Mouse (Mus musculus): ENCODE measurements around the gene Atxn1.

DNA sequence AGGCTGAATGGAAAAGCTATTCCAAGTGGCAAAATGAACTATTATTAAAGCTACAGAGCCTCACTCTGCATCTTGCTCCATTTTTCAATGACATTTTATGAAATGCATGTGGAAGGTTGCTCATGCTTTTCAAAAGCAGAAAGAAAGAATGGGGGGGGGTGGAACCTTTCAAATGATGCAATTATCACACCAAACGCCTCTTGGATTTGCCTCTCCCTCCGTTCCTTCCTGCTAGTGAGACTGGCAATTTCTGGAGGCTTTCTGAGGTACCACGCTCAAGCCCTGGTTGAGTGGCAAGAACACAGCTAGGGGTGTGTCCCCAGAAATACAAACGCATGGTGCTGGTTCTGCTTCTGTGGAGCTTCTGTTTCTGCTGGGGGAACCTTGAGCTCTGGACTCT, 60.4 kb downstream of the Atxn1 start:
- no peak for TF ChIP-seq CTCF (IDR thresholded peaks at IDR 0.05)
- TF ChIP-seq EP300 (IDR thresholded peaks at IDR 0.05): no peak

All from lung, postnatal 0 days (tissue).